Mouse (Mus musculus): Measurements from ENCODE around the gene Hspb2. TPM values are rescaled to one million over a fixed set of nuclear protein-coding genes. Genes with fewer than 3 reads are reported as not detected.

Hspb2 gene
- 65.3 and 88.6 TPM in 2 replicates for polyA plus RNA-seq (2012; rRNA removed)

GRCm38 (mm10) chr9:50752054-50752602 lies at the start of gene Hspb2:
Hspb2 (minus strand) TSS chr9:50752354.
- peak; percentile 47 for DNase-seq
- TF ChIP-seq CTCF (IDR thresholded peaks at IDR 0.05; ENCODE audit: insufficient read depth, low read length): no peak
- TF ChIP-seq POLR2A (IDR thresholded peaks at IDR 0.05; ENCODE audit: borderline replicate concordance, extremely low read depth, low read depth, low read length): peak; percentile 27; the same call in 1 of the 2 replicates
- Histone ChIP-seq H3K4me1 (ENCODE audit: control insufficient read depth, insufficient read depth, low read length) (peaks cover 3% of the 10 kb centered on the region; the same call in 1 of the 2 replicates), H3K4me3 (replicated peaks; ENCODE audit: extremely low read depth, low read depth, low read length) (peak within 1 kb of the TSS; percentile 84)
- WGBS: 41% methylated on average over 14 of the region's 14 CpGs

- H3K4me3 ChIP-seq (replicated peaks; ENCODE audit: extremely low read depth, low read depth, low read length): no peak overlapping the region
- no peaks in the 10 kb centered on the region for H3K4me1 ChIP-seq (ENCODE audit: control insufficient read depth, insufficient read depth, low read length)
- WGBS: 57% methylated on average over 2 of the region's 2 CpGs
- TF ChIP-seq CTCF (IDR thresholded peaks at IDR 0.05; ENCODE audit: insufficient read depth, low read length) (peak; percentile 75), POLR2A (IDR thresholded peaks at IDR 0.05; ENCODE audit: borderline replicate concordance, extremely low read depth, low read depth, low read length) (no peak)
- DNase-seq: no peak
Observed at GRCm38 (mm10) chr9:50800985-50801384, 48.8 kb upstream of the Hspb2 start.

GRCm38 (mm10) chr9:50798368-50798767 lies 46.2 kb upstream of the Hspb2 start:
- no peak for TF ChIP-seq CTCF (IDR thresholded peaks at IDR 0.05; ENCODE audit: insufficient read depth, low read length)
- no peak for TF ChIP-seq POLR2A (IDR thresholded peaks at IDR 0.05; ENCODE audit: borderline replicate concordance, extremely low read depth, low read depth, low read length)
- Histone ChIP-seq H3K4me1 (ENCODE audit: control insufficient read depth, insufficient read depth, low read length) (no peaks in the 10 kb centered on the region), H3K4me3 (replicated peaks; ENCODE audit: extremely low read depth, low read depth, low read length) (no peak overlapping the region)
- peak; percentile 33 for DNase-seq
- 67% methylated on average over 5 of the region's 5 CpGs for WGBS

- TF ChIP-seq POLR2A (IDR thresholded peaks at IDR 0.05; ENCODE audit: borderline replicate concordance, extremely low read depth, low read depth, low read length): no peak
- TF ChIP-seq CTCF (IDR thresholded peaks at IDR 0.05; ENCODE audit: insufficient read depth, low read length): no peak
- Histone ChIP-seq H3K4me1 (ENCODE audit: control insufficient read depth, insufficient read depth, low read length) (no peaks in the 10 kb centered on the region), H3K4me3 (replicated peaks; ENCODE audit: extremely low read depth, low read depth, low read length) (no peak overlapping the region)
- no peak for DNase-seq
- 91% methylated on average over 7 of the region's 7 CpGs for WGBS
Observed at GRCm38 (mm10) chr9:50797641-50798040, 45.5 kb upstream of the Hspb2 start.

GRCm38 (mm10) chr9:50796776-50797175 lies 44.6 kb upstream of the Hspb2 start:
- H3K4me1 ChIP-seq (ENCODE audit: control insufficient read depth, insufficient read depth, low read length): no peaks in the 10 kb centered on the region
- no peak for DNase-seq
- no peak overlapping the region for H3K4me3 ChIP-seq (replicated peaks; ENCODE audit: extremely low read depth, low read depth, low read length)
- TF ChIP-seq POLR2A (IDR thresholded peaks at IDR 0.05; ENCODE audit: borderline replicate concordance, extremely low read depth, low read depth, low read length): no peak
- no peak for TF ChIP-seq CTCF (IDR thresholded peaks at IDR 0.05; ENCODE audit: insufficient read depth, low read length)
- WGBS: 91% methylated on average over 8 of the region's 8 CpGs

- TF ChIP-seq POLR2A (IDR thresholded peaks at IDR 0.05; ENCODE audit: borderline replicate concordance, extremely low read depth, low read depth, low read length) (no peak), CTCF (IDR thresholded peaks at IDR 0.05; ENCODE audit: insufficient read depth, low read length) (no peak)
- no peak overlapping the region for H3K4me3 ChIP-seq (replicated peaks; ENCODE audit: extremely low read depth, low read depth, low read length)
- H3K4me1 ChIP-seq (ENCODE audit: control insufficient read depth, insufficient read depth, low read length): no peaks in the 10 kb centered on the region
- no peak for DNase-seq
- 89% methylated on average over 3 of the region's 3 CpGs for WGBS
Observed at GRCm38 (mm10) chr9:50795266-50795665, 43.1 kb upstream of the Hspb2 start.

GRCm38 (mm10) chr9:50782155-50782554 lies 30.0 kb upstream of the Hspb2 start:
- DNase-seq: no peak
- H3K4me1 ChIP-seq (ENCODE audit: control insufficient read depth, insufficient read depth, low read length): no peaks in the 10 kb centered on the region
- 77% methylated on average over 2 of the region's 2 CpGs for WGBS
- no peak overlapping the region for H3K4me3 ChIP-seq (replicated peaks; ENCODE audit: extremely low read depth, low read depth, low read length)
- no peak for TF ChIP-seq POLR2A (IDR thresholded peaks at IDR 0.05; ENCODE audit: borderline replicate concordance, extremely low read depth, low read depth, low read length)
- TF ChIP-seq CTCF (IDR thresholded peaks at IDR 0.05; ENCODE audit: insufficient read depth, low read length): peak; percentile 33; the same call in 1 of the 2 replicates

- H3K4me3 ChIP-seq (replicated peaks; ENCODE audit: extremely low read depth, low read depth, low read length): peak overlapping the region; percentile 89
Observed at GRCm38 (mm10) chr9:50776162-50776760, 24.1 kb upstream of the Hspb2 start.

GRCm38 (mm10) chr9:50775662-50776126 lies 23.5 kb upstream of the Hspb2 start:
- WGBS: under 1% methylated on average over 30 of the region's 30 CpGs
- Histone ChIP-seq H3K4me3 (replicated peaks; ENCODE audit: extremely low read depth, low read depth, low read length) (peak overlapping the region; percentile 89), H3K4me1 (ENCODE audit: control insufficient read depth, insufficient read depth, low read length) (peaks cover 13% of the 10 kb centered on the region)
- TF ChIP-seq CTCF (IDR thresholded peaks at IDR 0.05; ENCODE audit: insufficient read depth, low read length) (no peak), POLR2A (IDR thresholded peaks at IDR 0.05; ENCODE audit: borderline replicate concordance, extremely low read depth, low read depth, low read length) (no peak)
- DNase-seq: peak; percentile 23

More at GRCm38 (mm10) chr9:50776162-50776760, 24.1 kb upstream of the Hspb2 start:
- peaks cover 13% of the 10 kb centered on the region for H3K4me1 ChIP-seq (ENCODE audit: control insufficient read depth, insufficient read depth, low read length)
- TF ChIP-seq POLR2A (IDR thresholded peaks at IDR 0.05; ENCODE audit: borderline replicate concordance, extremely low read depth, low read depth, low read length) (no peak), CTCF (IDR thresholded peaks at IDR 0.05; ENCODE audit: insufficient read depth, low read length) (no peak)
- DNase-seq: no peak
- WGBS: 49% methylated on average over 11 of the region's 11 CpGs
